Mouse (Mus musculus) myocyte (in vitro differentiated cells): Measurements from ENCODE around the gene Sf3b6. TPM values are rescaled to one million over a fixed set of nuclear protein-coding genes. Genes with fewer than 3 reads are reported as not detected.
A peak's percentile ranks its signal among the peaks of the same experiment; 100 is the strongest.

Experiments
- H3K27me3 ChIP-seq: one replicate; pipeline ENCODE4 v1.6.1; 2011; ENCODE audit not compliant: control insufficient read depth, insufficient read depth, insufficient read length
- H3K36me3 ChIP-seq: one replicate; pipeline ENCODE4 v1.6.1; 2011; ENCODE audit not compliant: control insufficient read depth, insufficient read depth
- H3K4me2 ChIP-seq: one replicate; pipeline ENCODE4 v1.6.1; 2011; ENCODE audit warnings: low read depth, control low read depth
- H3K4me3 ChIP-seq: one replicate; pipeline ENCODE4 v1.5.1; 2011; ENCODE audit warnings: mild to moderate bottlenecking, control low read depth, moderate library complexity
- H3K79me2 ChIP-seq: one replicate; pipeline ENCODE4 v1.6.1; 2011; ENCODE audit not compliant: control insufficient read depth, insufficient read depth
- H3ac ChIP-seq: one replicate; pipeline ENCODE4 v1.6.1; 2011; ENCODE audit not compliant: control insufficient read depth, insufficient read length
- CEBPB ChIP-seq: IDR thresholded peaks from 2 replicates; pipeline ENCODE4 v1.6.1; 2011; ENCODE audit warnings: mild to moderate bottlenecking, moderate library complexity; ENCODE audit not compliant: poor library complexity, insufficient read depth, severe bottlenecking
- E2F4 ChIP-seq: IDR thresholded peaks from one replicate; pipeline ENCODE4 v1.6.1; 2011; ENCODE audit warnings: mild to moderate bottlenecking, control low read depth, moderate library complexity; ENCODE audit not compliant: insufficient read depth
- MAX ChIP-seq: IDR thresholded peaks from one replicate; pipeline ENCODE4 v1.6.1; 2011; ENCODE audit warnings: low read depth, mild to moderate bottlenecking, control low read depth
- MYOD1 ChIP-seq, 3 experiments: IDR thresholded peaks; one replicate each; pipeline ENCODE4 v1.6.1; 2011; ENCODE audit warnings: control low read depth in 2 of 3, low read depth in 2 of 3, mild to moderate bottlenecking in 2 of 3, moderate library complexity in 1 of 3; ENCODE audit not compliant: insufficient read length in 2 of 3, control insufficient read depth in 1 of 3
- MYOG ChIP-seq, 3 experiments: IDR thresholded peaks; one replicate each; pipeline ENCODE4 v1.6.1; 2011; ENCODE audit warnings: control low read depth in 2 of 3, low read depth in 2 of 3, mild to moderate bottlenecking in 2 of 3; ENCODE audit not compliant: insufficient read length in 2 of 3, control insufficient read depth in 1 of 3, insufficient read depth in 1 of 3
- POLR2A ChIP-seq: IDR thresholded peaks from one replicate; pipeline ENCODE4 v1.6.1; 2011; ENCODE audit warnings: low read depth, mild to moderate bottlenecking, control low read depth, moderate library complexity; ENCODE audit not compliant: insufficient read length
- POLR2AphosphoS2 ChIP-seq: IDR thresholded peaks from one replicate; pipeline ENCODE4 v1.6.1; 2011; ENCODE audit warnings: low read depth, control low read depth; ENCODE audit not compliant: insufficient read length
- REST ChIP-seq: IDR thresholded peaks from one replicate; pipeline ENCODE4 v1.6.1; 2011; ENCODE audit warnings: mild to moderate bottlenecking, control low read depth, moderate library complexity; ENCODE audit not compliant: insufficient read depth, insufficient read length
- SRF ChIP-seq: IDR thresholded peaks from one replicate; pipeline ENCODE4 v1.6.1; 2011; ENCODE audit warnings: low read depth; ENCODE audit not compliant: control insufficient read depth, insufficient read length
- TCF12 ChIP-seq: IDR thresholded peaks from one replicate; pipeline ENCODE4 v1.6.1; 2011; ENCODE audit warnings: mild to moderate bottlenecking, control low read depth; ENCODE audit not compliant: poor library complexity, insufficient read depth, severe bottlenecking
- TCF3 ChIP-seq: IDR thresholded peaks from one replicate; pipeline ENCODE4 v1.6.1; 2011; ENCODE audit warnings: low read depth, control low read depth; ENCODE audit not compliant: insufficient read length
- USF1 ChIP-seq: IDR thresholded peaks from one replicate; pipeline ENCODE4 v1.6.1; 2011; ENCODE audit warnings: low read depth, mild to moderate bottlenecking, control low read depth, moderate library complexity
- polyA plus RNA-seq: library from polyadenylated mRNA; unstranded; fragments of >200 nt; fragmentation: generic; extraction: Trizol; gene quantifications from one replicate; pipeline ENCODE4 v1.2.1, GENCODE M21; 2012; ENCODE audit warnings: missing spikeins

Sf3b6 gene
- polyA plus RNA-seq, 1 experiment, result 100.0 TPM

- Histone ChIP-seq H3K4me3 (no peak overlapping the region), H3K4me2 (no peak overlapping the region), H3K79me2 (peaks cover 12% of the 10 kb centered on the region)
Observed at GRCm38 (mm10) chr12:4840010-4840409, 22.7 kb downstream of the Sf3b6 start.

GRCm38 (mm10) chr12:4840741-4841140 lies 23.4 kb downstream of the Sf3b6 start:
- H3K36me3 ChIP-seq, result no peaks in the 10 kb centered on the region
- peaks cover 12% of the 10 kb centered on the region for H3K79me2 ChIP-seq
- no peaks in the 10 kb centered on the region for H3K27me3 ChIP-seq
- H3K4me3 ChIP-seq, result peak overlapping the region; percentile 54
- peak overlapping the region; percentile 92 for H3K4me2 ChIP-seq
- TF ChIP-seq USF1, result no peak
- no peak for TF ChIP-seq CEBPB
- no peak for TF ChIP-seq SRF
- TF ChIP-seq POLR2AphosphoS2, result no peak
- no peak for TF ChIP-seq E2F4
- TF ChIP-seq MYOD1 (IDR thresholded peaks at IDR 0.05; ENCODE audit: control insufficient read depth in 1 of 3, insufficient read length in 2 of 3, low read depth in 2 of 3), result no peak
- no peak for TF ChIP-seq MYOG (IDR thresholded peaks at IDR 0.05; ENCODE audit: control insufficient read depth in 1 of 3, insufficient read depth in 1 of 3, insufficient read length in 2 of 3, low read depth in 2 of 3)
- peak overlapping the region; percentile 27 for H3ac ChIP-seq

More at GRCm38 (mm10) chr12:4840010-4840409, 22.7 kb downstream of the Sf3b6 start:
- TF ChIP-seq MYOD1 (IDR thresholded peaks at IDR 0.05; ENCODE audit: control insufficient read depth in 1 of 3, insufficient read length in 2 of 3, low read depth in 2 of 3), result no peak
- no peak for TF ChIP-seq USF1
- TF ChIP-seq TCF3, result no peak
- TF ChIP-seq POLR2AphosphoS2, result no peak
- TF ChIP-seq MAX, result no peak
- no peak for TF ChIP-seq REST
- TF ChIP-seq CEBPB, result no peak
- no peak for TF ChIP-seq POLR2A
- no peak for TF ChIP-seq MYOG (IDR thresholded peaks at IDR 0.05; ENCODE audit: control insufficient read depth in 1 of 3, insufficient read depth in 1 of 3, insufficient read length in 2 of 3, low read depth in 2 of 3)
- H3K36me3 ChIP-seq, result no peaks in the 10 kb centered on the region
- H3ac ChIP-seq, result no peak overlapping the region
- H3K27me3 ChIP-seq, result no peaks in the 10 kb centered on the region

GRCm38 (mm10) chr12:4841392-4841887 lies 24.1 kb downstream of the Sf3b6 start, which contains the start of gene Fkbp1b:
Gene Fkbp1b, minus strand, starts transcription at chr12:4841591.
- Histone ChIP-seq H3K4me3 (peak within 1 kb of the TSS; percentile 54), H3K27me3 (no peaks in the 10 kb centered on the region), H3K79me2 (peaks cover 12% of the 10 kb centered on the region), H3K36me3 (no peaks in the 10 kb centered on the region), H3K4me2 (peak within 1 kb of the TSS; percentile 92), H3ac (peak within 1 kb of the TSS; percentile 27)
- TF ChIP-seq POLR2A, result peak; percentile 64
- TF ChIP-seq MAX, result no peak
- TF ChIP-seq USF1, result no peak

- H3K4me2 ChIP-seq, result peak overlapping the region; percentile 92
Observed at GRCm38 (mm10) chr12:4842456-4842855, 25.1 kb downstream of the Sf3b6 start.

GRCm38 (mm10) chr12:4842890-4843597 lies 25.7 kb downstream of the Sf3b6 start, which contains the start of gene Wdcp:
Gene Wdcp, plus strand, starts transcription at chr12:4843303.
- Histone ChIP-seq H3K79me2 (peaks cover 18% of the 10 kb centered on the region), H3K4me2 (peak within 1 kb of the TSS; percentile 92), H3ac (no peak within 1 kb of the TSS), H3K36me3 (no peaks in the 10 kb centered on the region), H3K4me3 (peak within 1 kb of the TSS; percentile 54), H3K27me3 (no peaks in the 10 kb centered on the region)
- TF ChIP-seq TCF12 (no peak), MAX (no peak), MYOG (IDR thresholded peaks at IDR 0.05; ENCODE audit: control insufficient read depth in 1 of 3, insufficient read depth in 1 of 3, insufficient read length in 2 of 3, low read depth in 2 of 3) (no peak), TCF3 (no peak), REST (no peak), MYOD1 (IDR thresholded peaks at IDR 0.05; ENCODE audit: control insufficient read depth in 1 of 3, insufficient read length in 2 of 3, low read depth in 2 of 3) (no peak), POLR2AphosphoS2 (peak; percentile 62), E2F4 (peak; percentile 48), CEBPB (no peak), USF1 (peak; percentile 56), SRF (peak; percentile 51), POLR2A (peak; percentile 67)

More at GRCm38 (mm10) chr12:4842456-4842855, 25.1 kb downstream of the Sf3b6 start:
- Histone ChIP-seq H3K27me3 (no peaks in the 10 kb centered on the region), H3K36me3 (no peaks in the 10 kb centered on the region), H3K79me2 (peaks cover 18% of the 10 kb centered on the region), H3K4me3 (peak overlapping the region; percentile 54), H3ac (no peak overlapping the region)
- no peak for TF ChIP-seq MAX
- no peak for TF ChIP-seq E2F4
- no peak for TF ChIP-seq SRF
- TF ChIP-seq MYOD1 (IDR thresholded peaks at IDR 0.05; ENCODE audit: control insufficient read depth in 1 of 3, insufficient read length in 2 of 3, low read depth in 2 of 3), result no peak
- TF ChIP-seq TCF12, result no peak
- no peak for TF ChIP-seq REST
- TF ChIP-seq USF1, result no peak
- TF ChIP-seq POLR2A, result no peak
- no peak for TF ChIP-seq MYOG (IDR thresholded peaks at IDR 0.05; ENCODE audit: control insufficient read depth in 1 of 3, insufficient read depth in 1 of 3, insufficient read length in 2 of 3, low read depth in 2 of 3)
- no peak for TF ChIP-seq POLR2AphosphoS2
